In genomic region chr9:60187437-60187836, GRCm38 (mm10) we compare ENCODE assay signal across 15 mouse cellular contexts.
DNase-seq lines count a peak whose midpoint lies in the region; ATAC-seq and TF ChIP-seq lines count a peak whose summit lies in the region.
"Had no signal": no experiment of that assay in that cellular context is flagged by ENCODE, and none has a peak within 500 bp of the region (broad histone marks: within the 10 kb centered on the region; RNA-seq: fewer than 3 reads in every experiment).

No protein-coding gene starts in this region.

- H3K4me2 ChIP-seq in lung, embryonic 14.5 days = no peak overlapping the region

- H3K36me3 ChIP-seq in lung, embryonic 14.5 days (ENCODE audit: insufficient read depth) = no peaks in the 10 kb centered on the region
- H3K36me3 ChIP-seq: heart, embryonic 10.5 days had no signal

- WGBS in lung, embryonic 14.5 days = 38% methylated on average over 2 of the region's 2 CpGs

- H3K4me1 ChIP-seq in lung, embryonic 14.5 days (ENCODE audit: insufficient read depth) = peaks cover 4% of the 10 kb centered on the region; the same call in 1 of the 2 replicates

- peak; percentile 30 to 74 for DNase-seq in adrenal gland, adult (ENCODE audit: inconsistent age in 2 of 2, low spot score in 1 of 2)
- DNase-seq in adrenal gland, adult 18-20 months (ENCODE audit: low spot score in 2 of 2) = no peak
- DNase-seq in lung, embryonic 14.5 days = no peak
- no peak for DNase-seq in lung, postnatal 10 days
- DNase-seq in kidney, postnatal 14 days = peak; percentile 8
- no peak for DNase-seq in embryo, embryonic 11 days
- no peak for DNase-seq in thymus, adult 18-20 months
- DNase-seq in urinary bladder, adult 18-20 months (ENCODE audit: low spot score in 2 of 2) = no peak
- DNase-seq: cerebellum, adult 9-10 months; layer of hippocampus, postnatal 36 days; midbrain, embryonic 14.5 days had no signal

- peak overlapping the region; percentile 42; the same call in 1 of the 2 replicates for H3K27ac ChIP-seq in lung, embryonic 14.5 days (ENCODE audit: low read depth)
- H3K27ac ChIP-seq: heart, embryonic 10.5 days; liver, embryonic 14.5 days had no signal

- TF ChIP-seq CTCF in lung, embryonic 14.5 days (IDR thresholded peaks at IDR 0.05; ENCODE audit: low read depth) = no peak

- no peak for ATAC-seq in lung, embryonic 14.5 days (ENCODE audit: insufficient read depth)
- ATAC-seq: forebrain, embryonic 16.5 days had no signal

- H3K4me3 ChIP-seq in lung, embryonic 14.5 days (ENCODE audit: low read depth, low read length) = no peak overlapping the region
- H3K4me3 ChIP-seq: heart, embryonic 10.5 days had no signal

- no peaks in the 10 kb centered on the region for H3K27me3 ChIP-seq in lung, embryonic 14.5 days (ENCODE audit: insufficient read depth, low read length)
- H3K27me3 ChIP-seq: CH12.LX had no signal

- no peak overlapping the region for H3K9ac ChIP-seq in lung, embryonic 14.5 days
- H3K9ac ChIP-seq: liver, embryonic 14.5 days had no signal

- H3K9me3 ChIP-seq in lung, embryonic 14.5 days (ENCODE audit: low read depth, low read length) = no peaks in the 10 kb centered on the region
- H3K9me3 ChIP-seq: heart, embryonic 10.5 days had no signal

Comparison
In these comparisons a context has a peak if more than half of its experiments do, and no peak if none do; other contexts are left out.
1. DNase-seq: peak in adrenal gland, adult (2 of 2) and kidney, postnatal 14 days (single experiment); none in adrenal gland, adult 18-20 months (0 of 2), lung, embryonic 14.5 days (single experiment), lung, postnatal 10 days (single experiment), embryo, embryonic 11 days (single experiment), thymus, adult 18-20 months (0 of 2) and urinary bladder, adult 18-20 months (0 of 2).